Mouse (Mus musculus): Measurements from ENCODE around the gene Rtp2. TPM values are rescaled to one million over a fixed set of nuclear protein-coding genes. Genes with fewer than 3 reads are reported as not detected.

Rtp2 gene
- polyA plus RNA-seq, 1 experiment: 0.01 TPM

DNA sequence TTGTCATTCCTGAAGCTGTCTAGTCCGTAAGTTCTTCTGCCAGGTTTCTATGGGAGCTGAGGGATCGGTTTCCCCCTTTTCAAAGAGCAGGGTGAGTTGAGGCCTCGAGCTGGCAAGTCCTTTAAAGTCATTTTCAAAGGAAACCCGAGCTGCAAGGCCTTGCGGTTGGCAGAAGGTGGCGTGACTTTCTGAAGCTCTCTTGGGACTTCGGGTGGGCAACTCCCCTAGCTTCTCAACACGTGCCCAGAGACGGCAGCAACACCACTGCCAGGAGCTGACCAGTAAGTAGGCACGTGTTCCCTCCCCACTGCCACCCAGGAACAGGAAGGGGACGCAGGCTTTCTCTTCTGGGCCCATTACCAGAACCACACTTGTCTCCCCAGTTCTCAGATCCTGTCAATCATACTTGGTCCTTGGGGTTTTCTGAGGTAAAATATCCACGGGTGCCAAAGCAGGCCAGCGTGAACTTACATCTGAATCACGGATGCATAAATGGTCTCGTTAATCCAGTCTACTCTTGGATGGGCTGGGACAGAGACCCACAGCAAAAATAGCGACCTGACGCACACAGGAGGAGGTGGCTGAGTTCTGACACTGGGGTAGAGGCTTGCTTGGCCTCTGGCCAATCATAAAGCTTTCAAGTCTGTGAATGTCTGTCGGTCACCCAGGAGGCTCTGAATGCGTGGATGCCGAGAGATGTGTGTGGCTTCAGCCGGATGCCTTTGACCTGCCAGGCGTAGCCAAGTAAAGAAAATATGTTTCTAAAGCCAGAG, 31.9 kb upstream of the Rtp2 start:
- no peak overlapping the region for H3ac ChIP-seq (ENCODE audit: control insufficient read depth, insufficient read length)
- no peaks in the 10 kb centered on the region for H3K27me3 ChIP-seq (ENCODE audit: control insufficient read depth, insufficient read depth, insufficient read length)
- no peaks in the 10 kb centered on the region for H3K79me2 ChIP-seq (ENCODE audit: control insufficient read depth, insufficient read depth)
- peaks cover 39% of the 10 kb centered on the region for H3K36me3 ChIP-seq (ENCODE audit: control insufficient read depth, insufficient read depth)
- H3K4me2 ChIP-seq (ENCODE audit: low read depth): no peak overlapping the region
- H3K4me3 ChIP-seq: no peak overlapping the region
- TF ChIP-seq SRF (IDR thresholded peaks at IDR 0.05; ENCODE audit: control insufficient read depth, insufficient read length, low read depth): no peak
- TF ChIP-seq CEBPB (IDR thresholded peaks at IDR 0.05; ENCODE audit: insufficient read depth, poor library complexity, severe bottlenecking): no peak
- no peak for TF ChIP-seq USF1 (IDR thresholded peaks at IDR 0.05; ENCODE audit: low read depth)
- no peak for TF ChIP-seq MYOD1 (IDR thresholded peaks at IDR 0.05; ENCODE audit: control insufficient read depth in 1 of 3, insufficient read length in 2 of 3, low read depth in 2 of 3)
- TF ChIP-seq POLR2A (IDR thresholded peaks at IDR 0.05; ENCODE audit: insufficient read length, low read depth): peak; percentile 18
- TF ChIP-seq REST (IDR thresholded peaks at IDR 0.05; ENCODE audit: insufficient read depth, insufficient read length): no peak
- TF ChIP-seq E2F4 (IDR thresholded peaks at IDR 0.05; ENCODE audit: insufficient read depth): no peak
- peak; percentile 58 for TF ChIP-seq POLR2AphosphoS2 (IDR thresholded peaks at IDR 0.05; ENCODE audit: insufficient read length, low read depth)
- no peak for TF ChIP-seq TCF12 (IDR thresholded peaks at IDR 0.05; ENCODE audit: insufficient read depth, poor library complexity, severe bottlenecking)
- TF ChIP-seq TCF3 (IDR thresholded peaks at IDR 0.05; ENCODE audit: insufficient read length, low read depth): no peak
- TF ChIP-seq MAX (IDR thresholded peaks at IDR 0.05; ENCODE audit: low read depth): no peak
- TF ChIP-seq MYOG (IDR thresholded peaks at IDR 0.05; ENCODE audit: control insufficient read depth in 1 of 3, insufficient read depth in 1 of 3, insufficient read length in 2 of 3, low read depth in 2 of 3): no peak

DNA sequence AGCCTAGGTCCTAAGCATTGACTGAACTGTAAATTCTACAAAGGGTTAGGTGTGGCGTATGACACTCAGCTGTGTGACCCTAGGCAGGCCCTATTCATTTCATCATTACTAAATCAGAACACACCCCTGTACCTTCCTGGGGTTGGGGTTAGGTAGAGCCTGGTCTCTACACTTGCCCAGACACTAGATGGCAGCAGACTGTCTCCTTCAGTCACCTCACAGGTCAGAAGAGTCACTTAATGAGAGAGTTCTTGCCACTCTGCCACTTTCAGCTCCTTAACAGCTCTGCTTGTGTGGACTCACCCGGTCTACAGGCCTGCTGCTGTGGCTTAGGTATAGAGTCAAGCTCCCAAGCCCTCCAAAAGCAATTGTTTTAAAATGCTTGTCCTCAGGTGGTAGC, 30.2 kb upstream of the Rtp2 start:
- Histone ChIP-seq H3ac (ENCODE audit: control insufficient read depth, insufficient read length) (no peak overlapping the region), H3K27me3 (ENCODE audit: control insufficient read depth, insufficient read depth, insufficient read length) (no peaks in the 10 kb centered on the region), H3K4me2 (ENCODE audit: low read depth) (no peak overlapping the region), H3K79me2 (ENCODE audit: control insufficient read depth, insufficient read depth) (no peaks in the 10 kb centered on the region), H3K36me3 (ENCODE audit: control insufficient read depth, insufficient read depth) (peaks cover 23% of the 10 kb centered on the region), H3K4me3 (no peak overlapping the region)
- TF ChIP-seq POLR2A (IDR thresholded peaks at IDR 0.05; ENCODE audit: insufficient read length, low read depth) (no peak), MYOD1 (IDR thresholded peaks at IDR 0.05; ENCODE audit: control insufficient read depth in 1 of 3, insufficient read length in 2 of 3, low read depth in 2 of 3) (no peak), REST (IDR thresholded peaks at IDR 0.05; ENCODE audit: insufficient read depth, insufficient read length) (no peak)

DNA sequence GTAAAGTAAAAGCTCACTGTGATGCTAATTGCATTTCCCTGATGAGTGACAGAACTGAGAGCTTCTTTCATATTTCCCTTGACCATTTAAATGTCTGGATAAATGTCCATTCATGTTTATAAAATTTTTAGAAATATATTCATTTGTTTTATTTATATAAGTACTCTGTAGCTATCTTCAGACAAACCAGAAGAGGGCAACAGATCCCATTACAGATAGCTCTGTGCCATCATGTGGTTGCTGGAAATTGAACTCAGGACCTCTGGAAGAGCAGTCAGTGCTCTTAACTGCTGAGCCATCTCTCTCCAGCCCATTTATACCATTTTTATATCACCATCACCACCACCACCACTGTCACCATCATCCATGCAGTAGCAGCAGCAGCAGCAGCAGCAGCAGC, 26.7 kb upstream of the Rtp2 start:
- H3K27me3 ChIP-seq (ENCODE audit: control insufficient read depth, insufficient read depth, insufficient read length): no peaks in the 10 kb centered on the region
- H3K79me2 ChIP-seq (ENCODE audit: control insufficient read depth, insufficient read depth): no peaks in the 10 kb centered on the region
- no peaks in the 10 kb centered on the region for H3K36me3 ChIP-seq (ENCODE audit: control insufficient read depth, insufficient read depth)
- H3K4me2 ChIP-seq (ENCODE audit: low read depth): no peak overlapping the region
- TF ChIP-seq REST (IDR thresholded peaks at IDR 0.05; ENCODE audit: insufficient read depth, insufficient read length): no peak
- no peak for TF ChIP-seq SRF (IDR thresholded peaks at IDR 0.05; ENCODE audit: control insufficient read depth, insufficient read length, low read depth)
- no peak for TF ChIP-seq CEBPB (IDR thresholded peaks at IDR 0.05; ENCODE audit: insufficient read depth, poor library complexity, severe bottlenecking)
- no peak for TF ChIP-seq MAX (IDR thresholded peaks at IDR 0.05; ENCODE audit: low read depth)
- no peak for TF ChIP-seq TCF3 (IDR thresholded peaks at IDR 0.05; ENCODE audit: insufficient read length, low read depth)
- no peak for TF ChIP-seq POLR2AphosphoS2 (IDR thresholded peaks at IDR 0.05; ENCODE audit: insufficient read length, low read depth)
- TF ChIP-seq E2F4 (IDR thresholded peaks at IDR 0.05; ENCODE audit: insufficient read depth): no peak
- TF ChIP-seq USF1 (IDR thresholded peaks at IDR 0.05; ENCODE audit: low read depth): no peak
- TF ChIP-seq MYOD1 (IDR thresholded peaks at IDR 0.05; ENCODE audit: control insufficient read depth in 1 of 3, insufficient read length in 2 of 3, low read depth in 2 of 3): no peak
- TF ChIP-seq POLR2A (IDR thresholded peaks at IDR 0.05; ENCODE audit: insufficient read length, low read depth): no peak
- TF ChIP-seq MYOG (IDR thresholded peaks at IDR 0.05; ENCODE audit: control insufficient read depth in 1 of 3, insufficient read depth in 1 of 3, insufficient read length in 2 of 3, low read depth in 2 of 3): no peak
- TF ChIP-seq TCF12 (IDR thresholded peaks at IDR 0.05; ENCODE audit: insufficient read depth, poor library complexity, severe bottlenecking): no peak
- no peak overlapping the region for H3ac ChIP-seq (ENCODE audit: control insufficient read depth, insufficient read length)
- no peak overlapping the region for H3K4me3 ChIP-seq

DNA sequence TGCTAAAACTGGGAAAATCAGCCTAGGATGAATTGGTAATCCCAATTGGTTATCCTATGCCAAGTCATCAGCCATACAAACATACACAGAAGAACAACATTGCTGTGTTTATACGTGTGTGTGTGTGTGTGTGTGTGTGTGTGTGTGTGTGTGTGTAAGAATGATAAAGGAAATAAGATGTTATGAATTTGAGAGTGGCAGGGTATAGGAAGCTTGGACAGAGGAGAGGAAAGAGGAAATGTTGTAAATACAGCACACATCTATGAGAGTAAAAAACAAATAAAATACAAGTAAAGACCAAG, 21.7 kb upstream of the Rtp2 start:
- TF ChIP-seq MYOG (IDR thresholded peaks at IDR 0.05; ENCODE audit: control insufficient read depth in 1 of 3, insufficient read depth in 1 of 3, insufficient read length in 2 of 3, low read depth in 2 of 3) (no peak), MAX (IDR thresholded peaks at IDR 0.05; ENCODE audit: low read depth) (no peak), POLR2AphosphoS2 (IDR thresholded peaks at IDR 0.05; ENCODE audit: insufficient read length, low read depth) (no peak)
- H3K36me3 ChIP-seq (ENCODE audit: control insufficient read depth, insufficient read depth): no peaks in the 10 kb centered on the region
- H3K27me3 ChIP-seq (ENCODE audit: control insufficient read depth, insufficient read depth, insufficient read length): no peaks in the 10 kb centered on the region
- H3K79me2 ChIP-seq (ENCODE audit: control insufficient read depth, insufficient read depth): no peaks in the 10 kb centered on the region
- no peak overlapping the region for H3K4me3 ChIP-seq
- H3K4me2 ChIP-seq (ENCODE audit: low read depth): no peak overlapping the region
- no peak overlapping the region for H3ac ChIP-seq (ENCODE audit: control insufficient read depth, insufficient read length)

DNA sequence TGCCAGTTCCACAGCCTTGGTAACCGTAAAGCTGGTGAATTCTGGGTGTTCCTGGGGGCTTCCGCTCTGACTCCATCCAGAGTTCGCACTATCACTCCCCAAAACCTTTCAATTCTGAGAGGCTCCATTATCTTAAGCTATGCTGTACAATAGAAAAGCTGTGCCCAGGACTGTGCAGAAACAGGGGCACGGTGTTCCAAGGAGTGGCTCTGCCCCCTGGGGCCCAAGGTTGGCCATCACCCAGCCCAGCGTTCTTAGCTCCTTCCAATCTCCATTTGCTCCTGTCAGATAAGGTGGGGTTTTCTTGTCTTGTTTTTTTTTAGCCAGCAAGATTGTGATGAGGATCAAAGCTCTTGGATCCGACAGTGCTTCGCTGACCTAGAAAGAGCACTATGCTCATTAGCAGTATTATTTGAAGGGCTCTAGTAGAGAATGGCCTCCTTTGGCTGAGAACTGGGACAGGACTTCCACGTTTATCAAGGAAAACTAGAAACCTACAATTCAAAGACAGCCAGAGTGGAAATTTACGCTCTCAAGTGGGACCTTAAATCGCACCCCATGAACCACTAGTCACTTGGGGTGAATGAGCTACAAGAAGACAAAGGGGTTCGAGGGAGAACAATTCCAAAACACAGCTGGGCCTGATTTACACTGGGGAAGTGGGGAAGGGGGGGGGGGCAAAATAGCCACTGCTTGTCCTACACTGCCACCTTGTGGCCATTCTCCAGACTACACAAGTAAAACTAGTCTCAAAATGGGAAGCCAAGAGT, 21.2 kb upstream of the Rtp2 start:
- H3K4me3 ChIP-seq: no peak overlapping the region
- no peaks in the 10 kb centered on the region for H3K36me3 ChIP-seq (ENCODE audit: control insufficient read depth, insufficient read depth)
- H3ac ChIP-seq (ENCODE audit: control insufficient read depth, insufficient read length): no peak overlapping the region
- no peak overlapping the region for H3K4me2 ChIP-seq (ENCODE audit: low read depth)
- TF ChIP-seq MAX (IDR thresholded peaks at IDR 0.05; ENCODE audit: low read depth) (no peak), MYOD1 (IDR thresholded peaks at IDR 0.05; ENCODE audit: control insufficient read depth in 1 of 3, insufficient read length in 2 of 3, low read depth in 2 of 3) (no peak), TCF12 (IDR thresholded peaks at IDR 0.05; ENCODE audit: insufficient read depth, poor library complexity, severe bottlenecking) (no peak), TCF3 (IDR thresholded peaks at IDR 0.05; ENCODE audit: insufficient read length, low read depth) (no peak), SRF (IDR thresholded peaks at IDR 0.05; ENCODE audit: control insufficient read depth, insufficient read length, low read depth) (no peak), E2F4 (IDR thresholded peaks at IDR 0.05; ENCODE audit: insufficient read depth) (no peak), POLR2A (IDR thresholded peaks at IDR 0.05; ENCODE audit: insufficient read length, low read depth) (no peak), USF1 (IDR thresholded peaks at IDR 0.05; ENCODE audit: low read depth) (no peak)
- no peaks in the 10 kb centered on the region for H3K79me2 ChIP-seq (ENCODE audit: control insufficient read depth, insufficient read depth)
- no peaks in the 10 kb centered on the region for H3K27me3 ChIP-seq (ENCODE audit: control insufficient read depth, insufficient read depth, insufficient read length)

Measured in myocyte (in vitro differentiated cells).